Mouse (Mus musculus) urinary bladder, postnatal 14 days (tissue): Measurements from ENCODE around the gene Mras.

Experiments
- DNase-seq: peaks from one replicate; pipeline ENCODE4 v3.0.0; 2021; ENCODE audit warnings: low spot score

Mras gene

GRCm38 (mm10) chr9:99357921-99358692 is 79.1 kb downstream of the Mras start, which contains the start of gene Esyt3:
TSS of gene Esyt3 (minus strand) at chr9:99358557.
- peak; percentile 84 for DNase-seq

- DNase-seq, result no peak
Observed at GRCm38 (mm10) chr9:99357561-99357920, 79.6 kb downstream of the Mras start.

- no peak for DNase-seq
Observed at GRCm38 (mm10) chr9:99355971-99356370, 81.2 kb downstream of the Mras start.

- DNase-seq, result peak; percentile 48
Observed at GRCm38 (mm10) chr9:99354796-99355195, 82.4 kb downstream of the Mras start.

- no peak for DNase-seq
Observed at GRCm38 (mm10) chr9:99353390-99353789, 83.8 kb downstream of the Mras start.

GRCm38 (mm10) chr9:99352964-99353363 is 84.2 kb downstream of the Mras start:
- no peak for DNase-seq

GRCm38 (mm10) chr9:99345351-99345792 is 91.8 kb downstream of the Mras start:
- no peak for DNase-seq

- no peak for DNase-seq
Observed at GRCm38 (mm10) chr9:99341600-99341999, 95.6 kb downstream of the Mras start.

GRCm38 (mm10) chr9:99340126-99340525 is 97.1 kb downstream of the Mras start:
- no peak for DNase-seq

GRCm38 (mm10) chr9:99339182-99339581 is 98.0 kb downstream of the Mras start:
- DNase-seq, result no peak

- no peak for DNase-seq
Observed at GRCm38 (mm10) chr9:99338293-99338692, 98.9 kb downstream of the Mras start.

- DNase-seq, result no peak
Observed at GRCm38 (mm10) chr9:99336538-99336937, 100.6 kb downstream of the Mras start.
